Mouse (Mus musculus) right cerebral cortex, postnatal 14 days (tissue): Measurements from ENCODE around the gene Rfx2.

Experiments
- DNase-seq: peaks from one replicate; pipeline ENCODE4 v3.0.0; 2022

Rfx2 gene

GRCm38 (mm10) chr17:56777568-56777967, 53.2 kb downstream of the Rfx2 start:
- DNase-seq = peak; percentile 22

GRCm38 (mm10) chr17:56769950-56770349, 60.9 kb downstream of the Rfx2 start, which contains the start of gene Prr22:
Prr22 (plus strand) TSS chr17:56770250.
- DNase-seq = no peak

- DNase-seq = no peak
Observed at GRCm38 (mm10) chr17:56768941-56769340, 61.9 kb downstream of the Rfx2 start.

- DNase-seq = no peak
Observed at GRCm38 (mm10) chr17:56767531-56768135, 63.2 kb downstream of the Rfx2 start.

- DNase-seq = no peak
Observed at GRCm38 (mm10) chr17:56766631-56767405, 64.0 kb downstream of the Rfx2 start.

GRCm38 (mm10) chr17:56765431-56765830, 65.4 kb downstream of the Rfx2 start:
- DNase-seq = no peak

- peak; percentile 77 for DNase-seq
Observed at GRCm38 (mm10) chr17:56764474-56765354, 66.1 kb downstream of the Rfx2 start, which contains the start of gene Dus3l. Dus3l (plus strand) TSS chr17:56764757.

GRCm38 (mm10) chr17:56763741-56764250, 67.0 kb downstream of the Rfx2 start:
- DNase-seq = no peak

GRCm38 (mm10) chr17:56762769-56763731, 67.8 kb downstream of the Rfx2 start:
- no peak for DNase-seq

- peak; percentile 90 for DNase-seq
Observed at GRCm38 (mm10) chr17:56761991-56762410, 68.8 kb downstream of the Rfx2 start.

- no peak for DNase-seq
Observed at GRCm38 (mm10) chr17:56761077-56761476, 69.7 kb downstream of the Rfx2 start.

- no peak for DNase-seq
Observed at GRCm38 (mm10) chr17:56759261-56759660, 71.6 kb downstream of the Rfx2 start.

- DNase-seq = peak; percentile 76
Observed at GRCm38 (mm10) chr17:56758132-56758531, 72.7 kb downstream of the Rfx2 start.

- peak; percentile 60 for DNase-seq
Observed at GRCm38 (mm10) chr17:56757416-56758123, 73.2 kb downstream of the Rfx2 start, which contains the start of gene Nrtn. Nrtn (minus strand) TSS chr17:56757530.

- no peak for DNase-seq
Observed at GRCm38 (mm10) chr17:56756703-56757399, 74.0 kb downstream of the Rfx2 start.

GRCm38 (mm10) chr17:56754271-56755185, 76.3 kb downstream of the Rfx2 start:
- DNase-seq = no peak

- no peak for DNase-seq
Observed at GRCm38 (mm10) chr17:56753452-56753851, 77.4 kb downstream of the Rfx2 start.

GRCm38 (mm10) chr17:56751404-56752072, 79.3 kb downstream of the Rfx2 start:
- no peak for DNase-seq

- DNase-seq = no peak
Observed at GRCm38 (mm10) chr17:56744173-56744572, 86.6 kb downstream of the Rfx2 start.
